Mouse (Mus musculus): ENCODE data around the gene Jph4.

Jph4 gene

GRCm38 (mm10) chr14:55064481-55065370 is 52.0 kb downstream of the Jph4 start:
- DNase-seq (ENCODE audit: low spot score in 2 of 2) = no peak

- no peak for DNase-seq (ENCODE audit: low spot score in 2 of 2)
Measured at GRCm38 (mm10) chr14:55063581-55064381, 53.0 kb downstream of the Jph4 start.

- no peak for DNase-seq (ENCODE audit: low spot score in 2 of 2)
Measured at GRCm38 (mm10) chr14:55063117-55063516, 53.6 kb downstream of the Jph4 start.

- peak; percentile 41 to 84 for DNase-seq (ENCODE audit: low spot score in 2 of 2)
Measured at GRCm38 (mm10) chr14:55062626-55063025, 54.1 kb downstream of the Jph4 start.

GRCm38 (mm10) chr14:55061845-55062244 is 54.9 kb downstream of the Jph4 start:
- DNase-seq (ENCODE audit: low spot score in 2 of 2) = no peak

- no peak for DNase-seq (ENCODE audit: low spot score in 2 of 2)
Measured at GRCm38 (mm10) chr14:55059931-55060330, 56.8 kb downstream of the Jph4 start.

GRCm38 (mm10) chr14:55059009-55059408 is 57.7 kb downstream of the Jph4 start:
- DNase-seq (ENCODE audit: low spot score in 2 of 2) = no peak

Data from spleen, postnatal 10 days (tissue).